Mouse (Mus musculus) brain, embryonic 14.5 days (tissue): ENCODE measurements around the gene Prdx2.

Experiments used
- CTCF ChIP-seq: fragments of 200-500 bp; IDR thresholded peaks from 2 replicates; pipeline ENCODE4 v1.5.1; 2012; ENCODE audit warnings: inconsistent platforms, mild to moderate bottlenecking, moderate library complexity, borderline replicate concordance; ENCODE audit not compliant: insufficient read depth, insufficient read length; ENCODE audit errors: extremely low read depth
- POLR2A ChIP-seq: fragments of 200-500 bp; IDR thresholded peaks from 2 replicates; pipeline ENCODE4 v1.6.1; 2012; ENCODE audit warnings: mild to moderate bottlenecking, inconsistent platforms, borderline replicate concordance; ENCODE audit not compliant: poor library complexity, insufficient read depth, insufficient read length, severe bottlenecking; ENCODE audit errors: extremely low read depth

GRCm38 (mm10) chr8:84985684-84986378, 16.4 kb downstream of the Prdx2 start:
- TF ChIP-seq CTCF (no peak), POLR2A (no peak)
